Mouse (Mus musculus): ENCODE data around the gene 2310011J03Rik.
"Not testable (repeated sequence)": the region's sequence is repeated elsewhere in the genome, so short reads cannot be mapped to it uniquely, and the experiment has no call there.

- not testable (repeated sequence) for TF ChIP-seq CTCF (IDR thresholded peaks at IDR 0.05; ENCODE audit: extremely low read depth, insufficient read depth, insufficient read length, insufficient replicate concordance); POLR2A (IDR thresholded peaks at IDR 0.05; ENCODE audit: low read depth, low read length)
These were observed 25.6 kb upstream of the 2310011J03Rik start for GRCm38 (mm10) chr10:80345929-80346328.

Data from spleen, adult 2 months (tissue).